Mouse (Mus musculus) ES-Bruce4 (cell line): ENCODE results near the gene Slc11a1. TPM values are rescaled to one million over a fixed set of nuclear protein-coding genes. Genes with fewer than 3 reads are reported as not detected.
A peak's percentile ranks its signal among the peaks of the same experiment; 100 is the strongest.

Source experiments
- H3K27ac ChIP-seq: 2 replicates; pipeline ENCODE4 v1.5.1; 2012; ENCODE audit warnings: low read length, inconsistent platforms; ENCODE audit not compliant: insufficient read depth
- H3K27me3 ChIP-seq: 2 replicates; pipeline ENCODE4 v1.6.1; 2012; ENCODE audit warnings: mild to moderate bottlenecking, low read length, inconsistent platforms; ENCODE audit not compliant: control insufficient read depth, poor library complexity, insufficient read depth, severe bottlenecking
- H3K36me3 ChIP-seq: 2 replicates; pipeline ENCODE4 v1.6.1; 2012; ENCODE audit warnings: inconsistent platforms, mild to moderate bottlenecking, low read length, moderate library complexity; ENCODE audit not compliant: control insufficient read depth, poor library complexity, insufficient read depth, severe bottlenecking
- H3K4me1 ChIP-seq: one replicate; pipeline ENCODE4 v1.8.1; 2011; ENCODE audit warnings: low read length; ENCODE audit not compliant: control insufficient read depth, insufficient read depth
- H3K4me3 ChIP-seq: 2 replicates; pipeline ENCODE4 v1.5.1; 2011; ENCODE audit warnings: low read depth, mild to moderate bottlenecking, low read length
- H3K9ac ChIP-seq: 2 replicates; pipeline ENCODE4 v1.6.1; 2012; ENCODE audit warnings: low read depth, mild to moderate bottlenecking, inconsistent platforms; ENCODE audit not compliant: poor library complexity, severe bottlenecking
- H3K9me3 ChIP-seq: replicated peaks from 2 replicates; pipeline ENCODE4 v1.6.1; 2012; ENCODE audit warnings: mild to moderate bottlenecking, low read length, inconsistent platforms; ENCODE audit not compliant: control insufficient read depth, poor library complexity, insufficient read depth, severe bottlenecking
- CTCF ChIP-seq: IDR thresholded peaks from one replicate; pipeline ENCODE4 v1.8.1; 2011; ENCODE audit warnings: low read depth, low read length
- EP300 ChIP-seq: IDR thresholded peaks from 2 replicates; pipeline ENCODE4 v1.6.1; 2011; ENCODE audit warnings: low read depth, low read length; ENCODE audit not compliant: insufficient read depth
- POLR2A ChIP-seq: IDR thresholded peaks from one replicate; pipeline ENCODE4 v1.8.1; 2011; ENCODE audit warnings: low read length; ENCODE audit not compliant: insufficient read depth
- polyA plus RNA-seq: library from polyadenylated mRNA; stranded (reverse); fragments of >200 nt; gene quantifications from 2 replicates; pipeline ENCODE4 v1.2.4, GENCODE M21; 2011; ENCODE audit warnings: low read depth; ENCODE audit not compliant: missing spikeins, insufficient read depth, insufficient read length

Gene Slc11a1
- polyA plus RNA-seq, 1 experiment, result 0.94 TPM

- Histone ChIP-seq H3K27me3 (no peaks in the 10 kb centered on the region), H3K9ac (no peak overlapping the region), H3K9me3 (no peaks in the 10 kb centered on the region), H3K36me3 (no peaks in the 10 kb centered on the region), H3K4me1 (peaks cover 6% of the 10 kb centered on the region), H3K4me3 (peak overlapping the region; percentile 4), H3K27ac (no peak overlapping the region)
- TF ChIP-seq POLR2A, result no peak
- no peak for TF ChIP-seq EP300
- no peak for TF ChIP-seq CTCF
Observed at GRCm38 (mm10) chr1:74419440-74419794, 44.4 kb downstream of the Slc11a1 start.

GRCm38 (mm10) chr1:74423147-74423546, 48.2 kb downstream of the Slc11a1 start:
- H3K9ac ChIP-seq, result no peak overlapping the region
- no peaks in the 10 kb centered on the region for H3K36me3 ChIP-seq
- no peaks in the 10 kb centered on the region for H3K27me3 ChIP-seq
- H3K4me1 ChIP-seq, result peaks cover 5% of the 10 kb centered on the region
- H3K9me3 ChIP-seq, result no peaks in the 10 kb centered on the region
- no peak overlapping the region for H3K27ac ChIP-seq
- H3K4me3 ChIP-seq, result no peak overlapping the region
- TF ChIP-seq POLR2A, result no peak

GRCm38 (mm10) chr1:74425845-74426244, 50.9 kb downstream of the Slc11a1 start:
- Histone ChIP-seq H3K4me1 (no peaks in the 10 kb centered on the region), H3K36me3 (no peaks in the 10 kb centered on the region)
- TF ChIP-seq CTCF (no peak), POLR2A (no peak), EP300 (no peak)

GRCm38 (mm10) chr1:74433220-74433619, 58.2 kb downstream of the Slc11a1 start:
- TF ChIP-seq POLR2A (no peak), CTCF (no peak), EP300 (no peak)
- Histone ChIP-seq H3K27ac (no peak overlapping the region), H3K9me3 (no peaks in the 10 kb centered on the region), H3K4me1 (no peaks in the 10 kb centered on the region), H3K9ac (no peak overlapping the region), H3K36me3 (peaks cover 13% of the 10 kb centered on the region), H3K4me3 (no peak overlapping the region), H3K27me3 (no peaks in the 10 kb centered on the region)

More at GRCm38 (mm10) chr1:74425845-74426244, 50.9 kb downstream of the Slc11a1 start:
- no peaks in the 10 kb centered on the region for H3K9me3 ChIP-seq
- no peaks in the 10 kb centered on the region for H3K27me3 ChIP-seq
- H3K9ac ChIP-seq, result no peak overlapping the region
- H3K27ac ChIP-seq, result no peak overlapping the region
- H3K4me3 ChIP-seq, result no peak overlapping the region

GRCm38 (mm10) chr1:74434596-74434995, 59.6 kb downstream of the Slc11a1 start:
- H3K9ac ChIP-seq, result no peak overlapping the region
- peaks cover 21% of the 10 kb centered on the region for H3K36me3 ChIP-seq
- no peaks in the 10 kb centered on the region for H3K9me3 ChIP-seq
- TF ChIP-seq POLR2A, result no peak
- TF ChIP-seq EP300, result no peak
- no peak for TF ChIP-seq CTCF
- H3K4me3 ChIP-seq, result no peak overlapping the region
- no peaks in the 10 kb centered on the region for H3K4me1 ChIP-seq
- no peaks in the 10 kb centered on the region for H3K27me3 ChIP-seq
- no peak overlapping the region for H3K27ac ChIP-seq

GRCm38 (mm10) chr1:74435563-74435962, 60.6 kb downstream of the Slc11a1 start:
- Histone ChIP-seq H3K4me1 (no peaks in the 10 kb centered on the region), H3K9me3 (no peaks in the 10 kb centered on the region), H3K4me3 (no peak overlapping the region), H3K9ac (no peak overlapping the region), H3K36me3 (peaks cover 30% of the 10 kb centered on the region), H3K27me3 (no peaks in the 10 kb centered on the region), H3K27ac (no peak overlapping the region)
- TF ChIP-seq CTCF, result no peak
- TF ChIP-seq EP300, result no peak
- no peak for TF ChIP-seq POLR2A

Other genes with a start within 250 kb of the Slc11a1 start
- not detected in 2 replicates for gene Rufy4, start 249.7 kb upstream of the Slc11a1 start, polyA plus RNA-seq
- 0.21 and 0.27 TPM in 2 replicates for gene Cxcr2, start 221.2 kb upstream of the Slc11a1 start, polyA plus RNA-seq
- not detected in 2 replicates for gene Cxcr1, start 180.6 kb upstream of the Slc11a1 start, polyA plus RNA-seq
- gene Arpc2, start 139.1 kb upstream of the Slc11a1 start, polyA plus RNA-seq, result 282 and 284 TPM in 2 replicates
- not detected in 2 replicates for gene Gpbar1, start 96.6 kb upstream of the Slc11a1 start, polyA plus RNA-seq
- gene Aamp, start 90.5 kb upstream of the Slc11a1 start, polyA plus RNA-seq, result 96.3 and 103 TPM in 2 replicates
- gene Pnkd, start 90.3 kb upstream of the Slc11a1 start, polyA plus RNA-seq, result 40.9 and 43.6 TPM in 2 replicates
- gene Tmbim1, start 69.6 kb upstream of the Slc11a1 start, polyA plus RNA-seq, result 58.8 and 62.2 TPM in 2 replicates
- 0.75 TPM in 1 of 2 replicates, not detected in the other for gene Catip, start 13.1 kb upstream of the Slc11a1 start, polyA plus RNA-seq
- 28.6 and 33.6 TPM in 2 replicates for gene Ctdsp1, start 16.3 kb downstream of the Slc11a1 start, polyA plus RNA-seq
- gene Vil1, start 34.2 kb downstream of the Slc11a1 start, polyA plus RNA-seq, result 0.61 TPM in 2 replicates
- gene Cnot9, start 130.9 kb downstream of the Slc11a1 start, polyA plus RNA-seq, result 93.1 and 99.8 TPM in 2 replicates
- 1.8 and 2.9 TPM in 2 replicates for gene Plcd4, start 167.7 kb downstream of the Slc11a1 start, polyA plus RNA-seq
- 52.1 and 52.8 TPM in 2 replicates for gene Usp37, start 169.1 kb downstream of the Slc11a1 start, polyA plus RNA-seq
- 15.9 and 20.0 TPM in 2 replicates for gene Zfp142, start 213.1 kb downstream of the Slc11a1 start, polyA plus RNA-seq
- gene Bcs1l, start 213.1 kb downstream of the Slc11a1 start, polyA plus RNA-seq, result 18.4 and 22.3 TPM in 2 replicates
- 39.6 and 40.4 TPM in 2 replicates for gene Rnf25, start 226.2 kb downstream of the Slc11a1 start, polyA plus RNA-seq
- 4.8 and 6.2 TPM in 2 replicates for gene Stk36, start 226.2 kb downstream of the Slc11a1 start, polyA plus RNA-seq